Mouse (Mus musculus) spleen, adult 2 months (tissue): ENCODE measurements at regions not wholly inside any gene's neighbourhood (a gene's known extent, or its start where the extent isn't known, plus 50 kb on each side); places are given as distances from the start of the nearest gene placed in this dataset.

Experiments used
- DNase-seq, 2 experiments: peaks; one replicate each; pipeline versions ENCODE4 v3.0.0 to v3.0.0-alpha.2; 2012 to 2021; ENCODE audit warnings: low spot score in 2 of 2, low read depth in 1 of 2
- H3K27ac ChIP-seq: fragments of 200-500 bp; 2 replicates; pipeline ENCODE4 v1.5.1; 2012; ENCODE audit warnings: low read length, inconsistent platforms; ENCODE audit not compliant: insufficient read depth
- H3K27me3 ChIP-seq: fragments of 200-500 bp; 2 replicates; pipeline ENCODE4 v1.6.1; 2012; ENCODE audit warnings: mild to moderate bottlenecking, moderate library complexity, low read length, inconsistent platforms; ENCODE audit not compliant: control insufficient read depth, insufficient read depth
- H3K36me3 ChIP-seq: fragments of 200-500 bp; 2 replicates; pipeline ENCODE4 v1.6.1; 2012; ENCODE audit warnings: mild to moderate bottlenecking, low read length, inconsistent platforms; ENCODE audit not compliant: control insufficient read depth, insufficient read depth
- H3K4me1 ChIP-seq: fragments of 200-500 bp; 2 replicates; pipeline ENCODE4 v1.6.1; 2011; ENCODE audit warnings: inconsistent platforms; ENCODE audit not compliant: control insufficient read depth, insufficient read depth, insufficient read length
- H3K4me3 ChIP-seq: fragments of 200-500 bp; 2 replicates; pipeline ENCODE4 v1.5.1; 2011; ENCODE audit warnings: mild to moderate bottlenecking, inconsistent platforms; ENCODE audit not compliant: insufficient read depth, insufficient read length; ENCODE audit errors: extremely low read depth
- CTCF ChIP-seq: fragments of 200-500 bp; IDR thresholded peaks from 2 replicates; pipeline ENCODE4 v1.5.1; 2011; ENCODE audit warnings: mild to moderate bottlenecking, inconsistent platforms; ENCODE audit not compliant: insufficient read depth, insufficient read length, insufficient replicate concordance; ENCODE audit errors: extremely low read depth
- POLR2A ChIP-seq: fragments of 200-500 bp; IDR thresholded peaks from 2 replicates; pipeline ENCODE4 v1.6.1; 2011; ENCODE audit warnings: low read depth, low read length, inconsistent platforms
- WGBS: fragments of 180-500 bp; shearing (Covaris S2); methylation state at CpG from one replicate; pipeline ENCODE4 v1.1.7; 2018; 5-methylcytosine and 5-hydroxymethylcytosine counted together

DNA sequence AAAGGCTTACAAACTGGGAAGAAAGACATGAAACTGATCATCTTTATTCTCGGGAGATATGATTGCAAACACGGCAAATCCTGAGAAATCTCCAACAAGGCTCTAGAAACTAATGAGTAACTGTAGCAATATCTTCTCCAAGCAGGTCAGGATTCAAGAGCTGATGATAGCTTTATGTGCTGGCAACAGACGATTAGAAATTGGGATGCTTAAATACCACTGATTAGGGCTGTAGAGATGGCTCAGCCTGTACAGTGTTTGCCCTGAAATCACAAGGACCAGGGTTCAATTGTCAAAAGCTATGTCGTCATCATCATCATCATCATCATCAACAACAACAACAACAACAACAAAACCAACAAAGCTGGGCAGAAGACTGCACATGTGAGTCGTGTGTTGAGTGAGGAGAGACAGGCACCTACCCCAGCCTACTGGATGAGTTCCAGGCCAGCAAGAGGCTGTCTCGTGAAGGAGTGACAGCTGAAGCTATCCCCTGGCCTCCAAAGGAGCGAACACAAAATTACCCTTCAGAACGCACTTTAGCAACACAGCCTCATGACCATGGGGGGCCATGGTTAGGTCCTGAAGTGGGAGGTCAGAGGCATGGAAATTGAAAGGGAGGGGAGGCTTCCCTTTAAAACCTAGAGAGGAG, 225.0 kb downstream of the Tex36 start:
- no peak overlapping the region for H3K4me3 ChIP-seq
- no peak overlapping the region for H3K27ac ChIP-seq
- no peaks in the 10 kb centered on the region for H3K4me1 ChIP-seq
- no peaks in the 10 kb centered on the region for H3K36me3 ChIP-seq
- 77% methylated on average over 8 of the region's 8 CpGs for WGBS
- DNase-seq: no peak
- H3K27me3 ChIP-seq: no peaks in the 10 kb centered on the region
- TF ChIP-seq POLR2A: no peak
- no peak for TF ChIP-seq CTCF

GRCm38 (mm10) chr7:133372695-133373094, 229.3 kb downstream of the Tex36 start:
- Histone ChIP-seq H3K36me3 (no peaks in the 10 kb centered on the region), H3K27me3 (no peaks in the 10 kb centered on the region), H3K4me3 (no peak overlapping the region), H3K4me1 (no peaks in the 10 kb centered on the region), H3K27ac (no peak overlapping the region)
- 76% methylated on average over 2 of the region's 2 CpGs for WGBS
- no peak for DNase-seq
- TF ChIP-seq POLR2A (no peak), CTCF (no peak)

DNA sequence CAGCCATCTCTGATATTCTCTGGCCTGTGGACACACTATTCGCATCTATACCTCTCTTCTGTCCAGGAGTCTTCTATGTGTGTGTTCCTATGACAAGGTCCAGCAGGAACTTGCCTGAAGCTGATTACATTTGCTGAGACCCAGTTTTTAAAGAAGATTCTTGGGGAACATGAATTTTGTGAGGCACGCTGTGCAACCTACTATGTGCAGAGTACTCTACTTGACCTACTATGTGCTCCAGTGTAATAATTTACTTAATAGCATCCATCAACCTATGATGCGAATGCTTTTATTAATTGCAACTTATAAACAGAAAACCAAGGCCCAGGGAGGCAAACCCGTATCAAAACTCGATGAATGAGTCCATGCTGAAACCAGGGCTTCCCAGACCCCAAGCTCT, 231.4 kb downstream of the Tex36 start:
- Histone ChIP-seq H3K27ac (no peak overlapping the region), H3K4me1 (no peaks in the 10 kb centered on the region), H3K27me3 (no peaks in the 10 kb centered on the region), H3K4me3 (no peak overlapping the region), H3K36me3 (no peaks in the 10 kb centered on the region)
- DNase-seq: no peak
- TF ChIP-seq CTCF (no peak), POLR2A (no peak)
- 84% methylated on average over 5 of the region's 5 CpGs for WGBS

DNA sequence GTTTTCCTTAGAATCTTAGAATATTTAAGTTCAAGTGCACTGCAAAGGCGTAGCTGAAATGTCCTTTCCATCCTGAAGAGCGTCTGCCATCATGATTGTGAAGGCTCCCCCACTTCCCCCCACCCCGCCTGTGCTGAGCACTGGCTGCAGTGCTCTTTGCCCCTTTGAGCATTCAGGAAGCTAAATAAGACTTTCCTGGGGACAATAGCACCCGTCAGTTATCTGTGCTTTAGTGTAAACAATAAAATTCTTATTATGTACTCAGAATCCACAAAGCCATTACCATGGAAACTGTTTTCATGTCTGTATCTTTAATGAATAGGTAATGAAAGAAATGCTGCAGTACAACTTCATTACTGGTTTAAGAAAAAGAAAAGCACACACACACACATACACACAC, 237.4 kb downstream of the Tex36 start:
- Histone ChIP-seq H3K4me3 (no peak overlapping the region), H3K27me3 (no peaks in the 10 kb centered on the region), H3K27ac (no peak overlapping the region), H3K36me3 (no peaks in the 10 kb centered on the region), H3K4me1 (no peaks in the 10 kb centered on the region)
- DNase-seq: no peak
- 67% methylated on average over 4 of the region's 4 CpGs for WGBS
- TF ChIP-seq POLR2A (no peak), CTCF (no peak)

DNA sequence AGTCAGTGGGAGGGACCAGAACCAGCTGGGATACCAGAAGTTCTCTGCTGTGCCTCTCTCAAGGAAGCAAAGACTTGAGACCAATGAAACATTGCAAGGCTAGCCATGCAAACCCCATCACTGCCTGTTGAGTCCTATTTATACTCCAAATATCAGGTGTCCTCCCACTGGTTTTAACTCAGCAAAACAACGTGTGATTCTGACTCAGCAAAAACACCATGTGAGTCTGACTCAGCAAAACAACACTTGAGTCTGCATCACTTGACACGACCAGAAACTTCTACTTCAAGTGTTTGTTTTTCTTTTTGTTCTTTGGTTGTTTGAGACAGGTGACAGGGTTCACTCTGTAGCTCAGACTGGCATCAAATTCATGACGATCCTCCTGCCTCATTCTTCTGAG, 204.6 kb upstream of the Ctbp2 start:
- H3K36me3 ChIP-seq: no peaks in the 10 kb centered on the region
- no peak overlapping the region for H3K4me3 ChIP-seq
- no peak overlapping the region for H3K27ac ChIP-seq
- no peaks in the 10 kb centered on the region for H3K4me1 ChIP-seq
- H3K27me3 ChIP-seq: no peaks in the 10 kb centered on the region
- no peak for DNase-seq
- TF ChIP-seq CTCF: no peak
- TF ChIP-seq POLR2A: no peak
- WGBS: 54% methylated on average over 3 of the region's 3 CpGs

- Histone ChIP-seq H3K36me3 (no peaks in the 10 kb centered on the region), H3K4me3 (no peak overlapping the region), H3K27ac (no peak overlapping the region), H3K4me1 (no peaks in the 10 kb centered on the region), H3K27me3 (no peaks in the 10 kb centered on the region)
- TF ChIP-seq POLR2A (no peak), CTCF (no peak)
- DNase-seq: no peak
- WGBS: 83% methylated on average over 7 of the region's 7 CpGs
Measured at GRCm38 (mm10) chr7:133325548-133326190, 201.5 kb upstream of the Ctbp2 start.

- no peak overlapping the region for H3K4me3 ChIP-seq
- no peaks in the 10 kb centered on the region for H3K27me3 ChIP-seq
- no peak for DNase-seq
- no peaks in the 10 kb centered on the region for H3K36me3 ChIP-seq
- H3K4me1 ChIP-seq: no peaks in the 10 kb centered on the region
- TF ChIP-seq CTCF (no peak), POLR2A (no peak)
- H3K27ac ChIP-seq: no peak overlapping the region
- WGBS: 70% methylated on average over 3 of the region's 3 CpGs
Measured at GRCm38 (mm10) chr7:133323955-133324354, 199.8 kb upstream of the Ctbp2 start.
